Mouse (Mus musculus) spleen, adult 2 months (tissue): Measurements from ENCODE around the gene Rdm1.

Experiments
- CTCF ChIP-seq: fragments of 200-500 bp; IDR thresholded peaks from 2 replicates; pipeline ENCODE4 v1.5.1; 2011; ENCODE audit warnings: mild to moderate bottlenecking, inconsistent platforms; ENCODE audit not compliant: insufficient read depth, insufficient read length, insufficient replicate concordance; ENCODE audit errors: extremely low read depth
- POLR2A ChIP-seq: fragments of 200-500 bp; IDR thresholded peaks from 2 replicates; pipeline ENCODE4 v1.6.1; 2011; ENCODE audit warnings: low read depth, low read length, inconsistent platforms

- TF ChIP-seq CTCF (peak; percentile 46; the same call in 1 of the 2 replicates), POLR2A (no peak)
Measured at GRCm38 (mm10) chr11:101658751-101659558, 32.0 kb downstream of the Rdm1 start.
